Mouse (Mus musculus): ENCODE data around the gene Mbnl1.
A peak's percentile ranks its signal among the peaks of the same experiment; 100 is the strongest.

Mbnl1 gene

DNA sequence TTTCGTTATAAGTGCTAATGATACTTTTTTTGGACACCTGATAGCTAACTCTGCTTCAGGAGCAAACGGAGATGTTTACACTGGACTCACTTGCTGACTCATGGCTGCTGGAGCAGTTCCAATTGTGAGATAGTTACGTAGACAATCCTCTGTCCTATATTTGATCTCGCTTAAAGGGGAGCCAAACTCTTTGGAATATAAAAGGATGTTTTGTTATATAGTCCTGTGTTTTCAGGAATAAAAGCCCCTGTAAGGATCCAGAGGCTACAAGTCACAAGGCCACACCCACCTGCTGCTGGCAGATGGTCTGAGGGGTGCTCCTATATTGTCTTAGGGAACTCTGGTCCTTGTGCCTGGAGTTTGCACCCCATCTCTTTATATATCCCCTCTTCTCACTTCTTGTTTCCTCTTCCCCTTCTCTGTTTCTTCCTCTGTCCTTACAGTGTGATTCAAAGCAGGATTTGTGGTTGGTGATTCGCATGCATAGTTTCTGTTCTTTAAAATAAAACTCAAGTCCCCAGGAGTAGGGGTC, 97.9 kb downstream of the Mbnl1 start:
- DNase-seq: peak; percentile 18

DNA sequence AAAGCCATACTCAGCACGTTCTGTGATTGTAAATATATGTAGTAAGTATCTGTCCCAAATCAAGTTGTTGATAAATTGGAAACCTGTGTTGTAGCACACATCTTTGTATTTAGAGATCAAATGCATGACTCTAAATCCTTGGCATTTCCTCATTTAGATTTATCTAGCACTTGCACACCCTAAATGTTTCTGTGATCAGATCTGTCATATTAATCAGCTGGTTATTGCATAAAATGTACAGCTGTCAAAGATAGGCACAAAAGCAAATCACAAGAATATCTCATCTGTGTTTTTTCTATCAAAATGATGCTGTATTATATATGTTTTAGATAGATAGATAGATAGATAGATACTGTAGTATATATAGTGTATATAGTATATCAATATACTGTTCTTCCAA, 98.9 kb downstream of the Mbnl1 start:
- DNase-seq: no peak

DNA sequence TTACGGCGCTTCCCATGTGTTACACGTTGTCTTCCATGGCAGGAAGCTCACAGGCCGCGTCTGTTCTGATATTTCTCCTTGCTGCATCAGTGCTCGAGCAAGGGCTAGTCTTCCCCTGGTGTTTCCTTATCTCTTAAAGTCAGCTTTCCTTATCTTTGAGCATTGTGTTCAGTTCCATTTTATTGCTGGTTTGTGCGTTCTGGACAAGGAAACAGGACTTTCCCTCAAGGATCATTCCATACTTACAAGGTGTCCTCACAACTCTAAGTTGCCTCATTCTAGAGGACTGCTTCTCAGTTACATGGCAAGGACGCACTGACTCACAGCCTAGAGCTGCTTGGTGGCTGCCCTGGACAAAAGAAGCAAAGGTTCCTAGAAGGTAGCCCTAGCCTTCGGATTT, 101.6 kb downstream of the Mbnl1 start:
- DNase-seq: no peak

DNA sequence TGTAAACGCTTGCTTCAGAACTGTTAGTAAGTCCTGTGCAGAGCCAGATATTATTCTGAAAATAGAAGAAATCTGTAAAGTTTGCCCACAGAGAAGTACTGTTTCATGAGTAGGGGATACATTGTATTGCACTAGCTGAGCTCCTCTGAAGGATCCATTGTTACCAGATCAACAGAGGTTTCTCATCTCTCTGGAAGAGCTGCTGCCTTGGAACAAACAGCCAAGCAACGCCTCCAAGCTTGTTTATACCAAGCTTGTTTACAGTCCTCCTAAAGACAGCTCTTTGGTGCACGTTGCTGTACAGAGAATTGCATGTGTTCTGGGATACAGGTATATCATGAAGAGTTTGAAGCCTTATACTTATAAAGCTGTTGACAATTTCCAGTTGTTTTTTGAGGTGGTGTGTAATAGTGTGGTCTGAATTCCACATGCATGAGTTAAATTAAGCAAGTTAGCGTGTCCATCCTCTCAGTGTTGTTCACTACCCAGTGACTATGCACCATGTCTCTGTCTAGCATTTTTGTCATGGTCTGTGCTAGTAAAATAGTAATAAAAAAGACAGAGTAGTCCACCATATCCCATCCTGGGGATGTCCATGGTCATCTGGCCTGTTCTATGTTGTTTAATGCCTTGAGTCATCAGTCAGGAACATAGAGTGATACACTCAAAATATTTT, 102.4 kb downstream of the Mbnl1 start:
- DNase-seq: no peak

DNA sequence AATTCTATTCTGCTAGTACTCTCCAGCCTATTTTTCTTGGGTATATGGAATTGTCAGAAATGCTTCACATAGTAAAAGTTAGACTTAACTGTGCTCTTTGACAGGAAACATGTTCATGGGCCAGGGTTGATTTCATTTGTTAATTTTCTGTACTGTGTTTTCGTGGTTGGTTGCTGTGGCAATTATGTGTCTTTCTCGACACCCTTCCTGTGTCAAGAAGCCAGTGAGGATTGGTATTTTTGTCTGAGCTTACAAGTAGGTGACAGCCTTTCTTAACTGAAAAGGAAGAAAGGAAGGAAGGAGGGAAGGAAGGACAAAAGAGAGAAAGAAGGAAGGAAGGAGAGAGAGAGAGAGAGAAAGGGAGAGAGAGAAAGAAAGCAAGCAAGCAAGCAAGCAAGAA, 103.3 kb downstream of the Mbnl1 start:
- DNase-seq: no peak

DNA sequence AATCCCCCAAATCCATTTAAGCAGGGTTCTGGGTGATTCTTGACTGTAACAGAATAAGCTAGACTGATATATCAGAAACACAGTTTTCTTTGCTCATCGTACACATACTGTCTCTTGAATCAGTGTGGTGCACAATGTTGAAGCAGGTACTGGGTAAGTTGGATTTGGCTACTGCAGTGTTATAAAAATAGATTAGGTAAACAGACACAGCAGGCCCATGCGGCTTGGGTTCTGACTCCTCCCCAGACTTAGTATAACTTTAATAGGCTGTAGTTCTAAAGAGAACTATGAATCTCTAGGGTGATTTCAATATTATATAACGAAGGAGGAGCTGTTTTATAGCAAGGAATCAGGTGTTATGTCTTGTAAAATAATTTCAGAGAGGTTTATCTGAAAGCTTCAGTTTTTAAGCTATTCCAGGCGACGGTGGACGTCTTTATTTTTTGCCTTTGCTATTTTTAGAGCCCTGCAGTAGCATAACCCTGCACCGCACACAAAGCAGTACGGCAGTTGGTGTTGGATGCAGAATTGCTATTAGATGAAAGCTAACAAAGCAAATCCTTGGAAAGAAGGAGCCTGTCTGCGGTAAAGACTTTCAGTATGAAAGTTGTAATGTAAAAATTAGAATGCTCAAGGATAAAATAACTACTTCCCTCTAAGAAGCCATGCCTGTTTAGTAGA, 103.9 kb downstream of the Mbnl1 start:
- no peak for DNase-seq

DNA sequence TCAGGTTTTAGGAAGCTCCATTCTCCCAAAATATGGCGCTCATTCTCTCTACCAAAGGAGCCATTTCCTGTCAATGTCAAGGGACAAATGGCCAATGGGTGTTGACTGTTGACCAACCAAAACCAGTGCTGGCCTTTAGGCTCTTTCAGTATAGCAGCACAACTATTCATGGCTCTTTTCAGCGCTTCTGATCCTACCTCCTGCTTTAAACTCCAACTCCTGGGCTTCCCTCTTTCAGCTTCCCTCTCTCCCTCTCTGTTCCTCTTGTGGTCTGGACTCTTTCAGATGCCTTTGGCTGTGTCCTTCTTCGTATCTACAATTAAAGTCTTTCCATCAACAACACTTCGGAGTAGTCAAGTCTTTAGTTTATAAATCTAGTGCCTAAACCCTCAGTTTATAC, 107.2 kb downstream of the Mbnl1 start:
- no peak for DNase-seq

DNA sequence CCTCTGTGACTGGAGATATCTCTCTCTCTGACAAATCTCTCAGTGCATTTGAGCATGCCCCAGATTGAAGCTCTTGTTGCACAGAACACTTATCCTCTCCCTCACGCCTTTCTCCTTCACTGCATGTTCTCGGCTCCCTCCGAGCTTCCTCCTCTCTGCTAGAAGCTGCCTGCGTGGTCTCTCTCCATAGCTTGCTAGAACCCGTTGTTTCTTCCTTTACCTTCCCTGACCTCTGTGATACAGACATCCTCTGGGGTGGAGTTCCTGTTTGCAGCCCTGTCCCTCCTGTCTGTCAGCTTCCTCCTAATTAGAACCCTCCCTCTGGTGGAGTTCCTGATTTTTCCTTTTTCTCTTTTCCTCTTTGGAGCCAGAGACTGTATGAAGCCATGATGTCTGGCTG, 108.1 kb downstream of the Mbnl1 start:
- DNase-seq: no peak

DNA sequence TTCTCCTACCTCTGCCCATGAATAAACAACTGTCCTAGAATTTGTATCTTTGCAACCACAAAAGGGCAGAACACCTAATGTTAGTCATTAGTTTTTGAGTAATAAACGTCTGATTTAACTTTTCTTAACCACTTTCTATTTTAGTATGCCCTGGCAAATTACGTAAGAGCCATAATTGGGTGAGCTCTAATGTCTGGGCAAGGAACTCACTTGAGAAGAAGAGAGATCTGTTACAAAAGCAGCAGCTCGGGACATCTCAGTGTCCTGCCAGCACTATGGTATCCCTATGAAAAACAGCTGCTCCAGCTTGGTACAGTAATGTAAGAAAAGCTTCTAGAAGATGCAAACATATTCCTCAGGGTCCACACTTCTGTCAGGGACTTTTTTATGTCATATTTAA, 109.5 kb downstream of the Mbnl1 start:
- no peak for DNase-seq

DNA sequence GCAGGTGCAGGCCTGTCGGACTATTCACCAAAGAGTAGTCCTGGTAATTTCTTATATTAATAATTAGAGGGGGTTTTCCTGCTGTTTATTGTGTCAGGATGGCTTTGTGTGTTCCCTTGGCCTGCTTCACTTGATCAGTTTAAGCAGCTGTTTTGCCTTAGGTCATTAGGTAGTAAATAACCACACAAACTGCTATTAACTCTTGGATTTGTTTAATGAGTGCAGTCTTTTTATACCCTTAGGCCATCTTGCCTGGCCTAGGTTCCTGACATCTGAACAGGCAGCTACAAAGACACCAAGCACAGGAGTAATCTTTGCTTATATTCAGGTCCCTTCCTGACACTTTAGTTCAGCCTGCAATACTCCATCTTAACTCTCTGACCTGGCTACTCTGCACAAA, 110.0 kb downstream of the Mbnl1 start:
- DNase-seq: no peak

DNA sequence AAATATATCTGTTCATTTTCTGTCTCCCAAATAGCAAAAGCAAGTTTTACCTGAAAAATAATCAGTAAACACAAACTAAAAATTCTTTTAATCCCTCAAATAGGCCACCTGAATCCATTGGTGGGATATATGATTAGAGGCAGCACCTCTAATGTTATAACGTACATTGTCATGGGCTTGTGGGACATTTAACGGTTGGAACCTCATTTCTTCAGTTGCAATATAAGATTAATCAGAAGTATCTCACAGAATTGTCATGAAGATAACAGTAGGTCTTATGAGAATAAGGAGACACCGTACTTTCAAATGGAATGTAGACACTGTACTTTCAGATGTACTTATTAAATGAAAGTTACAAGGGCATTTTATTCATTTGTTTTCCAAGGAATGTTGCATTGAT, 112.1 kb downstream of the Mbnl1 start:
- no peak for DNase-seq

DNA sequence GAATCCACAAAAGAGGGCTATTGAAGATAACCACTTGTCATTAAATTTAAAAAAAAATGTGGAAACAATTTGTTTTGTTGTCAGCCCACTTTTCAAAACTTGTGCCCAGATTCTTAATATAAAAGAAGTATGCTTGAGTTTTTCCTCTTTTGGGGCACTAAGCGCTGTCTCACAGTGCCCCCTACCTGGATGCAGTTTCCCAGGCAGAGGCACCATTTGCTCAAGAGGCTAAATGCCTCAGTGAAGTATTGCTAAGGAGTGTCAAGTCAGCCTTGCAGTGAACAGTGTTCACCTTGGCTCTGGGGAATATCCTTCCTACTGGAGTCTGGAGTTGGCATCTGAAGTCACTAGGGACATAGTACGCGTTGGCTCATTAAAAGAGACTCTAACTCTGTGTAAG, 113.4 kb downstream of the Mbnl1 start:
- no peak for DNase-seq

DNA sequence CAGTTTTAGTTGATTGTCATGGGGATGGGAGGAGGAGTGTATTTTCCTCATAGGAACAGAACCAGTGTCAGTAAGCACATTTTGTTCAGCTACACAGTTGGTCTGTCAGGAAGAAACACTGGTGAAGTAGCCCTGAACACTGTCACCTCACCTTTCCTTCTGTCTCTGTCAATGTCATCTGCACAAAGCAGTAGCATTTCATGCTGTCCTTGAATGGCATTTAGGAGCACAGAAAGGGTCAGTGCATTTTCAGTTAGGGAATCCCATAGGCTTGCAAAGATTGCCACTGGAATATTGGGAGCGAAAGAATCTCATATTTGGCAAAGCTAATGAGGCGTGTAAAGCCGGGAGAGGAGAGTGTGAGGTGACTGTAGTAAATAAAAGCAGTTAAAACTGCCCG, 114.5 kb downstream of the Mbnl1 start:
- no peak for DNase-seq

DNA sequence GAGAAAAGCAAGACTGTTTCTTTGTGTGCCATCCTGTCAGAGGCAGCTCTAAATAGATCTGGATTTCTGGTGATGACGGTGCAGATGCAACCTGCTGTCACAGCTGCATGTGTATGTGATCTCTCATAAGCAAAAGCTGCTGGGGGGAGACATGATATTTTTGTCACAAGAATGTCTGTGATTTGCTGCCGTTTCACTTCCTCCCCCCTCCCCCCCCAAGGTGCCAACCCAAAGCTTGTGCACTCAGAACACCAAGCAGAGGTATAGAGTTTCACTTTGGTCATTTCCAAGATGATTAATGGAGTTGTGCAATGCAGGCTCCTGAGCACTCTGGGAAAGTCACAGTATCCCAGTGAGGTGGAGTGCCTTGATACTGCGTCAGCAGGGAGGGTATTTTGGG, 116.7 kb downstream of the Mbnl1 start:
- no peak for DNase-seq

DNA sequence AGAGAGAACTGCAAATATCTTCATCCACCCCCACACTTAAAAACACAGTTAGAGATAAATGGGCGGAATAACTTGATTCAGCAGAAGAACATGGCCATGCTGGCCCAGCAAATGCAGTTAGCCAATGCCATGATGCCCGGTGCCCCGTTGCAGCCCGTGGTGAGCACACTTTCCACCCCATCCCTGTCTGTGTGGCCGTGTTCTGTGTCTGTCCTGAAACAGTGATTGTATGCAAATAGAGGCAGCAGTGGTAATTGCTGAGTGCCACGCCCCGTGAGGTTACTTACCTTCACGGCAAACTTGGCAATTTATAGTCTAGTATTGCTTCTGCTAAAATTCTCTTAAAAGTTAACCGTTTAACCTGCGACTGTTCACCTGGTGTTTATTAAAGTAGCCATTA, 123.0 kb downstream of the Mbnl1 start:
- no peak for DNase-seq

DNA sequence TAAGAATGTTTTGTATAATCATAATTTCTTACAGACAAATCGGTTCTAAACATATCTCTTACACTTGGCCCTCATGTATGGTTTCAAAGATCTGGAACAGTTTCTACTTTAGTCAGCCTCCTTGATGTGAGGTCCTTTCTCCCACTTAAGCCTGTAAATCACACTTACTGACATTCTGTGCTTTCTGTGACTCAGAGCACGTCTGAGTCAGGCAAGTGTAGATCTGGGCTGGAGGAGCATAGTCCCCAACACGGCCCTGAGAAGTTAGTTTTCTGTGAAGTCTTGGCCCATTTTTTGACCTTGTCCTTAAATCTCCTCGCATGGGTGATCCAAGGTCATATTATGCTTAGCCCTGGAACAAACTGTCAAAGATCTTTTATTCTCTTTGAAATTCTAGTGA, 124.4 kb downstream of the Mbnl1 start:
- DNase-seq: no peak

DNA sequence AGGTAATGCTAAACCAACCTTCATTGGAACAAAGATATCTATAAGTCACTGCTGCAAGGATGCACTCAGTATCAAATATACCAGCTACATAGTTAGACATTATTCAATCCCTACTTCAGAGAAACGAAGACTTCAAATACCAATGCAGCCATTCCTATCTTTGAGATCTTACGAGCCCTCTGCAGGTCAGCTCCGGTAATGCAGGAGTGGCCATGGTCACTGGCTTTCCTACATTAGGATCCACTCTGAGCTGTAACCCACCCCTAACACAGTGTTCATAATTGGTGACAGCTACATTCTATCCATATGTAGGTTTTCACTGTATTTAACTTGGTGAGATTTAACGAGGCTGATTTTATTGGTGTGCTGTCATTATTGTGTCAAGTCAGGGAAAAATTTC, 129.1 kb downstream of the Mbnl1 start:
- DNase-seq: peak; percentile 74

DNA sequence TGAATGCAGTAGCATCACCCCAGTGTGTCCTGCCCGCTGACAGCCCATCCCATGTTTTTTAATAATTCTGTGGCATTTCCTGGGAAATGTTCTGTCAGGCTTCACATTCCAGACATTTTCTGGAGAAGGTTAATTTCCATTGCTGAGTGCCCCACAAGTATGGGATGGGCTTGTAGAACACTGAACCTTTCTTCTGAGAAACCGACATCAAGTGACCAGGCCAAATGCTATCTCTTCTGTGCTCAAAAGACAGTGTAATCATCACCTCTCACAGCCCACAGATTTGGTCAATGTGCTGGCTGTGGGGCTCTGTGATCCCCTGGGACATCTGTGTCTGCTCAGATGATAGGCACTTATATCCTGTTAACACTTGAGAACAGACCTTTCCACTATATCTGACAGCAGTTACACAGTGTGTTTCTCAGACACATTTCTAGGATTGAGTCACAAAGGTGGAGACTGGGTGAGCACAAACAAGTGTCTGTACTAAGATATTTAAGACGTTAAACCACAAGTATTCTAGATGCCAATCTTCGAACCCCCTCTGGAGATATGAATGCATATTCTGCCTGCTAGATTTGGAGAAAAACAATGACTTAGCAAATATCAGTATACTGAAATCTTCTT, 130.4 kb downstream of the Mbnl1 start:
- DNase-seq: no peak

DNA sequence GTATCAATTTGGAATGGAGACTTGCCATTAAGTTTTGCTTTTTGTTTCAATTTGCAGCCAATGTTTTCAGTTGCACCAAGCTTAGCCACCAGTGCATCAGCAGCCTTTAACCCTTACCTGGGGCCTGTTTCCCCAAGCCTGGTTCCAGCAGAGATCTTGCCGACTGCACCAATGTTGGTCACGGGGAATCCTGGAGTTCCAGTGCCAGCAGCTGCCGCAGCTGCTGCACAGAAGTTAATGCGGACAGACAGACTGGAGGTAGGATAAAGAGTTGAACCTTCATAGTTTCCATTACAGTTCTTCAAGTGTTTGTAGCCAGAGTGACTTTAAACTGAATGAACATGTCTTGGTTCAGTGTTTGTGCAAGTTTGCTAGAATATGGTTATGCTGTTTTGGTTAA, 131.0 kb downstream of the Mbnl1 start:
- no peak for DNase-seq

DNA sequence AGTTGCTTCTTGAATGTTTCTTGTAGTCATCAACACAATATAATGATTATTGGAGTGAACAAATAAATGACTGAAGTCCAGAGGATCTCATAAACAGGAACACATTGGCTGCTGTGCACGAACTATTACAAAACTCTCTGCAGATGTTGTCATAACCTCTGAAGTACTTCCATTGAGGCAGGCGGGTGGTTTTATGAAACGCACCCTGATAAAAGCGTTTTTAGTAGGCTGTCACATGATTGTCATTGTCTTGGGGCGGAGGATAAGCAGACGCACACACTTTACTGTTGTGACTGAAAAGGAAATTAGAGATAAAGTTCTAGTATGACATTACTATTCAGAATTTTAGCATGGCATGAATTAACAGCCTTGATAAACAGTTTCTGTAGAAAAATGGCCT, 131.6 kb downstream of the Mbnl1 start:
- no peak for DNase-seq

DNA sequence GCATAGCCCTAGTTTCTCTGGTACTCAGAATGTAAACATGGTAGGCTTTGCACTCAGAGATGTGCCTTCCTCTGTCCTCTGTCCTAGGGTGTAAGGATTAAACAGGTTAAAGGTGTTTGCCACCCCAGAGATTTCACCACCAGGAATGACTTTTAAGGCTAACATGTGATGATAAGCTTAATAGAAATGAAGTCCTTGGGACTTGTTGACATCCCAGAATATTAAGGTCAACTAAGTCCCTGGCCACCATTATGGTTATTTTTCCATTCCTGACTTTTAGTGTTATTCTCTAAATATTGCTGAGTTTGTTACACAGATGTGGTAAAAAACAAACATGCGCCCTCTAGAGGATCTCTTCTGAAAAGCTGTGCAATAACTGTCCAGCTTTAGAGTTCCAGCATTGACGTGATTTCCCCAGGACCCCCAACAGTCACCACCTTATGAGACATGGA, 136.3 kb downstream of the Mbnl1 start:
- DNase-seq: no peak

DNA sequence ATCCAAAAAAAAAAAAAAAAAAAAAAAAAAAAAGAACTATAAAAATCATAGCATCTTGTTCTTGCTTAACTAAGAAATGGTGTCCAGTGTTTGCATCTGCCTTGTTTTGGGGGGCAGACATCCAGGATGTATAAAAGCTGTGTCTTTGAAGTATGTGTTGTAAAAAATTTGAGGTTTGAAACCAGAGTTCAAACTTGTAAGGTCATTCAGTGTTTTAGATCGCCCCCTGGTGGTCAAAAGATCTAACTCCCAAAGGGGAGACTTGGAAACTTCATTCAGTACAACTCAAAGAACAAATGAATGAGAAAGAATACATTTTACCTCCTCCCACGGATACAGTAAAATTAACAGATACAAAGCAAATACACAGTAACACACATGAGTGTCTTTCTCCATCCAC, 139.2 kb downstream of the Mbnl1 start:
- DNase-seq: peak; percentile 45

DNA sequence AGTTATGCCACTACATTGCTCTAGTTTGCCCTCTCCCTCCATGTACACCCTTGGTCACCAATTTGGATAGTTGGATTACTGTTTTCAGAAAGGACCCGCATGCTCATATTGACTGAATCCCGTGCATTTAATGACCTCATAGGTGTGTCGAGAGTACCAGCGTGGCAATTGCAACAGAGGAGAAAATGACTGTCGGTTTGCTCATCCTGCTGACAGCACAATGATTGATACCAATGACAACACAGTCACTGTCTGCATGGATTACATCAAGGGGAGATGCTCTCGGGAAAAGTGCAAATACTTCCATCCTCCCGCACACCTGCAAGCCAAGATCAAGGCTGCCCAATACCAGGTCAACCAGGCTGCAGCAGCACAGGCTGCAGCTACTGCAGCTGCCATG, 140.5 kb downstream of the Mbnl1 start:
- DNase-seq: no peak

DNA sequence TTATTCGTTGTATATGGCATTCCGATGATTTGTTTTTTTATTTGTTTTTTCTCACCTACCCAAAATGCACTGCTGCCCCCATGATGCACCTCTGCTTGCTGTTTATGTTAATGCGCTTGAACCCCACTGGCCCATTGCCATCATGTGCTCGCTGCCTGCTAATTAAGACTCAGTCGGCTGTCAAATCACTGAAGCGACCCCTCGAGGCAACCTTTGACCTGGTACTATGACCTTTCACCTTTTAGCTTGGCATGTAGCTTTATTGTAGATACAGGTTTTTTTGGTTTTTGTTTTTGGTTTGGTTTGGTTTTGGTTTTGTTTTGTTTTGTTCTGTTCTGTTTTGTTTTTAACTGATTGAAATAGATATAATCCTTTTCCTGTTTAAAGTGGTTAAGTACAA, 141.9 kb downstream of the Mbnl1 start:
- DNase-seq: peak; percentile 9

Measured in right cerebral cortex, postnatal 14 days (tissue).